Mouse (Mus musculus): ENCODE measurements around the gene Hoxb5. TPM values are rescaled to one million over a fixed set of nuclear protein-coding genes. Genes with fewer than 3 reads are reported as not detected.

The Hoxb5 gene
- total RNA-seq, 2 experiments from 2014 or later = not detected

DNA sequence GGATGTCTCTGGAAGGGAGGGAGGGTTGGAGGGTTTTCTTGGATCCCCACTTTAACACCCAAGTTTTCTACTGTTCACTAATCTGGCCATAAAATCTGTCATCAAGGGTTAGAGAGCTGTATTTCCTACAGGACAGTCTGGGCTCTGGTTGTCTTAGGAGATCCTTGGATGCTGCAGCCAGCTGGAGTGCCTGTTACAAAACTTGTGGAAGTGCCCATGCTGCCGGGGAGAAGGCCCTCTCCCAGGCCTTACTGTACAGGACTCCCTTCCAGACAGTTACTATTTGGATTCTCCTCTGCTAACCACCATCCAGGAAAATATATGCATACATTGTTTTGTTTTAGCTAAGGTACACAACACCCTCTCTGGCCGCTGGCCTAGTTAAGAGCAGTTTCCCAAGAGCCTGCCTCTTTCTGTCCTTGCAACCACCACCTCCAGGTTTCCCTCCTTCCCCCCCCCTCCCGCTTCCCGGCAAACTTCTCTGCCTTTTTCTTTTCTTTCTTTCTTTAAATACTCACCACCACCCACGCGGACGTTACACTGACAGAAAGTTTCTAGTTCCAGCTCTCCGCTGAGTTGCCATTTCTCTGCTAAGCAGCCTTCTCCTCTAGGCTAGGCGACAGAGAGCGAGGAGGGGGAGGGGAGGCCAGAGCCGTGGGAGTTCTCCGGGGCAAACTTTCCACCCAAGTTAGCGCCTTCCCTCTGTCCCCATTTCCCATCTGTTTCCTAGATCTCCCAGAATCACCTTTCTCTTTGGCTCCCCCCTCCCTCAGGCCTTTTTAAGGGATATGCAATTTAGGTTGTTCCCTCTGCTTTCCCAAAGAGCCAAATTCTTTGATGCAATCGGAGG lies 46.6 kb downstream of the Hoxb5 start:
- DNase-seq (ENCODE audit: extremely low spot score in 1 of 2, low spot score in 1 of 2) = no peak

DNA sequence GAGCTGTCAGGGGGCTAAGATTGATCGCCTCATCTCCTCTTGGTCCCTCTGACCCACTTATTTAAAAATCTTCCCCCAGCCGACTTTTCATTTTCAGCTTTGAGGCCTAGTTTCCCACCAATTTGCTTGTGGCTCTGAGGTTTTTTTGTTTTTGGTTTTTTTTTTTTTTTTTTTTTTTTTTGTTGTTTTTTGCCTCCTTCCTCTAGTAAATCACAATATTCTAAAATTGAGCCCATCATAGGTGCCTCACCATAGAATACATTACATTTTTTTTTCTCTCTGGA lies 47.1 kb downstream of the Hoxb5 start, which contains the start of gene Hoxb2:
Hoxb2 (plus strand) TSS at position 185 of the 284 bp plus-strand sequence.
- DNase-seq (ENCODE audit: extremely low spot score in 1 of 2, low spot score in 1 of 2) = no peak

DNA sequence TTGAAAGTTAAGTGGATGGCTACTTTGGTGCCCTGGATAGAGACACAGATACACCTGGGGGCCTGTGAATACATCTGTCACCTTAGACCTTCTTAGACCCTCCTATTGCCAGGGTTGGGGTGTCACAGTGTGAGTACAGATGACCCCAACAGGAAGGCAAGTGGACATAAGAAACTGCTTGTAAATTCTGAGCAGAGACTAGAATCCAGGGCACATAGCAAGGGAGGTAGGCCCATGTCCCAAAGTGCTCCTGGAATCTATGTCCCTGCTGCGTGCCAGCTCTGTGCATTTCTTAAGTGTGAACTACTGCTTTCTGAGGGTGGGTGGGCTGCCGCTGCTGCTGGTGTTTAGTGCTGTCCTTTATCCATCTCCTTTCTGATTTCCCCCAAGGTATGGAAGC lies 47.7 kb downstream of the Hoxb5 start:
- DNase-seq (ENCODE audit: extremely low spot score in 1 of 2, low spot score in 1 of 2) = no peak

DNA sequence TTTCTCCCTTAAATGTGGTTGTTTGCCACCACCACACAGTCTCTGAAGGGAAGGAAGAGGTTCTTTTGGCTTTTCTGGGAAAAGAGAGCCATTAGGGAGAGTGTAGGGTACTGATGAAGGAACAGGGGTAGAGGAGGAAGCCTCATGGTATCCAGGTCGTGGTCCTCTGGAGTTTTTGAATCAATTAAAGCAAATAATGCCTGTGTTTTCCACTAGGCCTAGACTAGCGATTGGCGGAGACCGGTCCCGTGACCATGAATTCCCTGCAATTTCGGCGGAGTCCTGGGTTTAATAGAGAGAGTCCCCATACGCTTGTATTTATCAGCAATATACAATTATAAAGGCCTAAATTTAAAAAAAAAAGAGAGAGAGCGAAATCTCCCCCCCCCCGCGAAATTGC lies 48.2 kb downstream of the Hoxb5 start:
- DNase-seq (ENCODE audit: extremely low spot score in 1 of 2, low spot score in 1 of 2) = no peak

DNA sequence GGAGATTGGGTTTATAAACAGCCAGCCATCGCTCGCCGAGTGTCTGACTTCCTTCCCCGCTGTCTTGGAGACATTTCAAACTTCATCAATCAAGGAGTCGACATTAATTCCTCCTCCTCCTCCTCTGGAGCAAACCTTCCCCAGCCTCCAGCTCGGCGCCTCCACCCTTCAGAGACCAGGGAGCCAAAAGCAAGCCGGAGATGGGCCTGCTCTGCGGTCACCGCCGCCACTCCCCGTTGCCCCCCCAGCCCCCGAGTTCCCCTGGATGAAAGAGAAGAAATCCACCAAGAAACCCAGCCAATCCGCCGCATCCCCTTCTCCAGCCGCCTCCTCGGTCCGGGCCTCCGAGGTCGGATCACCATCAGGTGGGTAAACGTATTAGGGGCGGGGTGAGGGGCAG lies 48.7 kb downstream of the Hoxb5 start:
- no peak for DNase-seq (ENCODE audit: extremely low spot score in 1 of 2, low spot score in 1 of 2)

DNA sequence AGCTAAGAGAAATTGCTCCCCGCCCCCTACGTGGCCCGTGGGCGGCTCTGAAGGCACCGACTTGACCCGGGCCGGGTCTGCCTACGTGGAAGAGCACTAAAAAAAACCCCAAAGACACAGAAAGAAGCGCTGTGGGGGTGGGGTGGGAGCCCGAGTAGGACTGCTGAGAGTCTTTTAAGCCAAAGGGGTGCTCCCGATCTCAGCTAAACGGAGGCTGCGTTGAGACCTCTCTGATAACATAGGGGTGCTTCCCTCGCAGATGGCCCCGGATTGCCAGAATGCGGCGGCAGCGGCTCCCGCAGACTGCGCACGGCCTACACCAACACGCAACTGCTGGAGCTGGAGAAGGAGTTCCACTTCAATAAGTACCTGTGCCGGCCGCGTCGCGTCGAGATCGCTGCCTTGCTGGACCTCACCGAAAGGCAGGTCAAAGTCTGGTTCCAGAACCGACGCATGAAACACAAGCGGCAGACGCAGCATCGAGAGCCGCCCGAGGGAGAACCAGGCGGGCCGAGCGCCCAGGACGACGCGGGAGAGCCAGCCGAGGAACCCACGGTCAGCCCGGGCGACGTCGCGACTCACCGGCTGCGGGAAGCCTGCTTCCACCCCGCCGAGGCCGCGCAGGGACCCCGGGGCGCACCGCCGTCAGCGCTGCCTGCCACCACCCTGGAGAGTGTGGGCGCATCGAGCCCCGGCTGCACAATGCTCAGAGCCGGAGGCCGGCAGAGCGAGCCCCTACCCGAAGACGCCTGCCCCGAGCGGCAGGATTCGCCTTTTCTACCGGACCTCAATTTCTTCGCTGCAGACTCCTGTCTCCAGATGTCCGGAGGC lies 49.8 kb downstream of the Hoxb5 start:
- no peak for DNase-seq (ENCODE audit: extremely low spot score in 1 of 2, low spot score in 1 of 2)

DNA sequence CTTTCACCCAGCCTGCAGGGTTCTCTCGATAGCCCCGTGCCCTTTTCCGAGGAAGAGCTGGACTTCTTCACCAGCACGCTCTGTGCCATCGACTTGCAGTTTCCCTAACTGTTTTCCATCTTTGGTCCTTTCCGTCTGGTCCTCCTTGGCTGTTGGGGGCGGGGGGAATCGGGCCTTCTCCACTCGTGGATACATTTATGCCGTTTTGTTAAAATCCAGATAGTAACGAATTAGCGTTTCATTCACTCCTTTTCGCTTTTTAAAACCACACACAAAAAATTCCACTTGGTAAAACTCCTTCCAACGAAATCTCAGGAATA lies 50.3 kb downstream of the Hoxb5 start:
- no peak for DNase-seq (ENCODE audit: extremely low spot score in 1 of 2, low spot score in 1 of 2)

DNA sequence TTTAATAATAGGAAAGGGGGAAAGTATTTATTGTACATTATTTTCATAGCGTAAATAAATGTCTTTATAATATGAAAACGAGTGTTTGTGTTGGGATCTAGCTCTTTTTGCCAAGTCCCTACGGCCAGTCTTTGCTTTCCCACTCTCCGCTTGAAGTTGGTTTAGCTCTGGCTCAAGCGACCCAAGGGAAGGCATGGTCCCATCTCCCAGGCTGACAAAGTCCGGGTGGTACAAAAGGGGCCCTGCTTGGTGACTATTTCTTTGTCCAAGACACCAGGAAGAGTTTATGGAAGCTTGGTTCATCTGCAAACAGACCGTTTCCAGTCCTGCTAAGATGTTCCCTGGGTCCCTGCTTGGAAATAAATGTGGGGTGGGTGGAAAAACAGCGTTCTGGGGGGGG lies 50.8 kb downstream of the Hoxb5 start:
- DNase-seq (ENCODE audit: extremely low spot score in 1 of 2, low spot score in 1 of 2) = no peak

DNA sequence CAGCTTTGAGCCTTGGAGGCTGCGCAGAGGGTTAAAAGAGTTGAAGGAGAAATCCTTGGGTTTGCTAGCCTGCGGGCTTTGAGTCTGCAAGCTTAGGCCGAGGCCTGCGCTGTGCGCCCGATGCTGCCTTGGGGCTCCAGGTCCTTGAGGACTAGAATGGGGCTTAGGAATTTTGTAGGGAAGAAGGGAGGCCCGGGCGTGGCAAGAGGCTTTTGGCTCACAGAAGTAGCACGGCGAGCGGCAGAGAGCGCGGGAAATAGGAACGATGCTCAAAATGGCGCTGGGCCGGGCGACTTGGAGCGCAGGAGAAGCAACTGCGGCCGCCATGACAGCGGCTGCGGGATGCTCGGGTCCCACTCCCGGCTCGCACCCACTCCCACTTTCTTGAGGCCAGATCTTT lies 51.2 kb downstream of the Hoxb5 start:
- no peak for DNase-seq (ENCODE audit: extremely low spot score in 1 of 2, low spot score in 1 of 2)

DNA sequence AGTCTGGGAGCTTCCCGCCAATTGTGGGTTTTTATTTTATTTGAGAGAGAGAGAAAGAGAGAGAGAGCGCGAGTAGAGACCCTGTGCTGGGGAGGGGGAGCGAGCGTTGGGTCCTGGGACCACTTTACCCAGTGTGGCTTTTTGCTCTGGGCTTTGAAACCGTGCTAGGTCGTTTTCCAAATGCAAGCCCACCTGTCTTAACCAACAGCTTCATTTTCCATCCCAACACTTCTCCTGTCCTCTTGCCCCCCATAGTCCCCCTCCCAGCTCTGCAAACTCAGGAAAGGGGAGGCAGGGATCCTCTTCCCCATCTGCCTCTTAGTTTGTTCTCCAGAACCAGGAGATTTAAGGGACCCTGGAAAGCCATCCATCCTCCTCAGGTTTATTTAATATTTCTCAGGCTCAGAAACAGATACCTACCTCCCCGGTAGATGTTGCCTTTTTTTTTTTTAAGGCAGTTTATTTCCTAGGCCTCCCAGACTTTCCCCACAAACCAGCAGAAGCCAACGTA lies 51.7 kb downstream of the Hoxb5 start:
- no peak for DNase-seq (ENCODE audit: extremely low spot score in 1 of 2, low spot score in 1 of 2)

Small RNA genes lying within 50 kb of the gene (microRNA-seq; reads per million reads assigned to microRNA genes)
- gene Mir10a (8.4 to 12.3 reads per million in 2 experiments), gene Mir196a-1 (0 reads per million in 2 experiments)

Other genes starting within 250 kb of the Hoxb5 start
- gene Ube2z, start 237.9 kb upstream of the Hoxb5 start, total RNA-seq (2021) = 10 to 100 TPM; 51.6 to 58.2 TPM
- 100 to 1,000 TPM; 430 to 475 TPM for gene Atp5g1, start 227.7 kb upstream of the Hoxb5 start, total RNA-seq (2021)
- gene Calcoco2, start 191.4 kb upstream of the Hoxb5 start, total RNA-seq (2021) = not detected
- gene Ttll6, start 169.6 kb upstream of the Hoxb5 start, total RNA-seq (2021) = under 1 TPM; 0.12 to 0.40 TPM
- not detected for gene Hoxb13, start 109.0 kb upstream of the Hoxb5 start, total RNA-seq (2021)
- not detected for gene Hoxb9, start 31.9 kb upstream of the Hoxb5 start, total RNA-seq (2021)
- gene Hoxb8, start 21.4 kb upstream of the Hoxb5 start, total RNA-seq (2021) = not detected
- gene Hoxb7, start 16.7 kb upstream of the Hoxb5 start, total RNA-seq (2021) = not detected
- not detected for gene Hoxb6, start 10.9 kb upstream of the Hoxb5 start, total RNA-seq (2021)
- gene Hoxb4, start 14.9 kb downstream of the Hoxb5 start, total RNA-seq (2021) = not detected
- gene Hoxb3, start 20.0 kb downstream of the Hoxb5 start, total RNA-seq (2021) = not detected
- not detected for gene Hoxb2, start 47.2 kb downstream of the Hoxb5 start, total RNA-seq (2021)
- gene Hoxb1, start 62.4 kb downstream of the Hoxb5 start, total RNA-seq (2021) = not detected
- 1 to 10 TPM; 1.2 to 1.3 TPM for gene Skap1, start 161.3 kb downstream of the Hoxb5 start, total RNA-seq (2021)

All from layer of hippocampus, postnatal 25 days (tissue).